Mouse (Mus musculus) hindbrain, embryonic 15.5 days (tissue): Measurements from ENCODE around the gene Paqr9. TPM values are rescaled to one million over a fixed set of nuclear protein-coding genes. Genes with fewer than 3 reads are reported as not detected.

ENCODE experiments used
- ATAC-seq: fragments of 200-750 bp; cut with Nextera tagmentation; 2 replicates; pipeline ENCODE4 v1.8.0; 2017; ENCODE audit warnings: low read depth, moderate number of reproducible peaks, moderate TSS enrichment; ENCODE audit not compliant: low FRiP score
- H3K27ac ChIP-seq: fragments of 300-500 bp; sonication (generic); replicated peaks from 2 replicates; pipeline ENCODE4 v1.5.1; 2015; ENCODE audit warnings: mild to moderate bottlenecking, inconsistent platforms
- H3K27me3 ChIP-seq: fragments of 300-500 bp; sonication (generic); 2 replicates; pipeline ENCODE4 v1.6.1; 2015; ENCODE audit warnings: control low read depth, inconsistent platforms
- H3K36me3 ChIP-seq: fragments of 300-500 bp; sonication (generic); 2 replicates; pipeline ENCODE4 v1.6.1; 2015; ENCODE audit warnings: control low read depth, inconsistent platforms
- H3K4me1 ChIP-seq: fragments of 300-500 bp; sonication (generic); replicated peaks from 2 replicates; pipeline ENCODE4 v1.6.1; 2015; ENCODE audit warnings: control low read depth, inconsistent platforms
- H3K4me2 ChIP-seq: fragments of 300-500 bp; sonication (generic); 2 replicates; pipeline ENCODE4 v1.6.1; 2015; ENCODE audit warnings: moderate library complexity, mild to moderate bottlenecking, inconsistent platforms
- H3K4me3 ChIP-seq: fragments of 300-500 bp; sonication (generic); 2 replicates; pipeline ENCODE4 v1.5.1; 2015; ENCODE audit warnings: mild to moderate bottlenecking, inconsistent platforms
- H3K9ac ChIP-seq: fragments of 300-500 bp; sonication (generic); 2 replicates; pipeline ENCODE4 v1.6.1; 2015; ENCODE audit warnings: inconsistent platforms
- H3K9me3 ChIP-seq: fragments of 300-500 bp; sonication (generic); 2 replicates; pipeline ENCODE4 v1.6.1; 2016; ENCODE audit warnings: control low read depth, inconsistent platforms
- WGBS: fragments of 180-500 bp; shearing (Covaris S2); methylation state at CpG from one replicate; pipeline ENCODE4 v1.1.7; 2015; 5-methylcytosine and 5-hydroxymethylcytosine counted together
- polyA plus RNA-seq: library from polyadenylated mRNA; unstranded; fragments of >200 nt; fragmentation: Nextera tagmentation; extraction: Ambion mirVana; gene quantifications from 2 replicates; pipeline ENCODE4 v1.2.1, GENCODE M21; 2015

Paqr9 gene
- polyA plus RNA-seq, 1 experiment from 2014 or later, result 6.8 TPM

GRCm38 (mm10) chr9:95525961-95526360 lies 33.5 kb upstream of the Paqr9 start:
- H3K4me2 ChIP-seq, result no peak overlapping the region
- no peak overlapping the region for H3K4me3 ChIP-seq
- H3K4me1 ChIP-seq, result no peaks in the 10 kb centered on the region
- WGBS, result 18% methylated on average over 2 of the region's 2 CpGs
- peak; percentile 76; the same call in 1 of the 2 replicates for ATAC-seq
- no peak overlapping the region for H3K9ac ChIP-seq
- H3K36me3 ChIP-seq, result no peaks in the 10 kb centered on the region
- no peaks in the 10 kb centered on the region for H3K27me3 ChIP-seq
- no peak overlapping the region for H3K27ac ChIP-seq
- no peaks in the 10 kb centered on the region for H3K9me3 ChIP-seq

GRCm38 (mm10) chr9:95527676-95528075 lies 31.8 kb upstream of the Paqr9 start:
- 65% methylated on average over 2 of the region's 2 CpGs for WGBS

GRCm38 (mm10) chr9:95531144-95531543 lies 28.3 kb upstream of the Paqr9 start:
- Histone ChIP-seq H3K27ac (no peak overlapping the region), H3K27me3 (no peaks in the 10 kb centered on the region), H3K9ac (no peak overlapping the region), H3K4me1 (no peaks in the 10 kb centered on the region), H3K4me3 (no peak overlapping the region), H3K36me3 (no peaks in the 10 kb centered on the region), H3K9me3 (no peaks in the 10 kb centered on the region), H3K4me2 (no peak overlapping the region)
- WGBS, result 53% methylated on average over 3 of the region's 3 CpGs
- no peak for ATAC-seq

More at GRCm38 (mm10) chr9:95527676-95528075, 31.8 kb upstream of the Paqr9 start:
- H3K36me3 ChIP-seq, result no peaks in the 10 kb centered on the region
- H3K9me3 ChIP-seq, result no peaks in the 10 kb centered on the region
- no peaks in the 10 kb centered on the region for H3K27me3 ChIP-seq
- no peaks in the 10 kb centered on the region for H3K4me1 ChIP-seq
- H3K27ac ChIP-seq, result no peak overlapping the region
- no peak overlapping the region for H3K9ac ChIP-seq
- H3K4me2 ChIP-seq, result no peak overlapping the region
- H3K4me3 ChIP-seq, result no peak overlapping the region
- no peak for ATAC-seq

GRCm38 (mm10) chr9:95533817-95534216 lies 25.6 kb upstream of the Paqr9 start:
- no peaks in the 10 kb centered on the region for H3K27me3 ChIP-seq
- no peak overlapping the region for H3K27ac ChIP-seq
- no peaks in the 10 kb centered on the region for H3K36me3 ChIP-seq
- no peak for ATAC-seq
- no peak overlapping the region for H3K4me3 ChIP-seq
- WGBS, result 45% methylated on average over 6 of the region's 6 CpGs
- no peaks in the 10 kb centered on the region for H3K4me1 ChIP-seq
- no peak overlapping the region for H3K9ac ChIP-seq
- no peaks in the 10 kb centered on the region for H3K9me3 ChIP-seq
- H3K4me2 ChIP-seq, result no peak overlapping the region

- no peak for ATAC-seq
- H3K4me1 ChIP-seq, result 0 out of 2 replicates have a peak, but pooled peaks cover 3% of the 10 kb centered on the region
- H3K9ac ChIP-seq, result no peak overlapping the region
- H3K27me3 ChIP-seq, result no peaks in the 10 kb centered on the region
- H3K9me3 ChIP-seq, result no peaks in the 10 kb centered on the region
- H3K36me3 ChIP-seq, result no peaks in the 10 kb centered on the region
- H3K4me3 ChIP-seq, result no peak overlapping the region
- 77% methylated on average over 2 of the region's 2 CpGs for WGBS
- no peak overlapping the region for H3K27ac ChIP-seq
- H3K4me2 ChIP-seq, result no peak overlapping the region
Measured at GRCm38 (mm10) chr9:95539176-95539800, 20.2 kb upstream of the Paqr9 start.

DNA sequence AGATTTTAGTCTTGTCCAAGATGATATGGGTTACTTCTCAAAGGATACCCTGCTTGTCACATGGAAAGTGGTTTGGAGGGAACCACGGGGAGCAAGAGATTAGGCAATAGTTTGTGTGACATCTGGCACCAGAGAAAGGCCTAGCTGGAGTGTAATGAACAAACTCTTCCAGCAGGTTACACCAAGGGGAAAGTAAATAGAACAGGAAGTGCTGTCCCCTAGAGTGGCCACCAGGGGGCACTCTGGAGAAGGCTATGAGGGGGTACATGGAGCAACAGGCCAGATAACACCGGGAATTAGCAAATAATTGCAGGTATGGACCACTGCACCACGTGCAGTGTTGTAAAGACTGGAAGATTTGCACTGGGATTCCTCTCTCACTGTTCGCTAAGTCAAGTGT lies 19.0 kb upstream of the Paqr9 start:
- Histone ChIP-seq H3K27me3 (no peaks in the 10 kb centered on the region), H3K36me3 (no peaks in the 10 kb centered on the region), H3K4me2 (no peak overlapping the region), H3K4me3 (no peak overlapping the region), H3K27ac (no peak overlapping the region), H3K9me3 (no peaks in the 10 kb centered on the region), H3K9ac (no peak overlapping the region), H3K4me1 (0 out of 2 replicates have a peak, but pooled peaks cover 3% of the 10 kb centered on the region)
- WGBS, result 75% methylated on average over 4 of the region's 4 CpGs
- ATAC-seq, result no peak

DNA sequence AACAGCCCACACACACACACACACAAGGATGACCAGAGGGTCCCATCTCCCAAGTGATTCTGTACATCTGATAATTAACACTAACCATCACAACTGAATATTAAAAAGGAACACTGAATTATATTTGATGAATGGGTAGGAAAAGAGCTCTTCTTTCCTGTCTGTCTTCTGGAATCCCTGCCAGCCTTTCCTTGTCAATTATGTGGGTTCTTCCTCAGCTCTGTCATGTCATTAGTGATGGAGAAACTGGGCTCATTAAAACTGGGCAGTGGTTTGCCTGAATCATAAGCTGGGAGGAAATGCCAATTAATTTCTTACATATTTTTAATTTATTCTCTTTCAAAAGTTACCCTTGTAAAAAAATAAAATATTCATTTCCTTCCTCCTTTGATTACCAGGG lies 18.2 kb upstream of the Paqr9 start:
- Histone ChIP-seq H3K4me1 (0 out of 2 replicates have a peak, but pooled peaks cover 3% of the 10 kb centered on the region), H3K27me3 (no peaks in the 10 kb centered on the region), H3K9ac (no peak overlapping the region), H3K9me3 (no peaks in the 10 kb centered on the region), H3K36me3 (no peaks in the 10 kb centered on the region), H3K4me2 (no peak overlapping the region), H3K27ac (no peak overlapping the region), H3K4me3 (no peak overlapping the region)
- no peak for ATAC-seq

DNA sequence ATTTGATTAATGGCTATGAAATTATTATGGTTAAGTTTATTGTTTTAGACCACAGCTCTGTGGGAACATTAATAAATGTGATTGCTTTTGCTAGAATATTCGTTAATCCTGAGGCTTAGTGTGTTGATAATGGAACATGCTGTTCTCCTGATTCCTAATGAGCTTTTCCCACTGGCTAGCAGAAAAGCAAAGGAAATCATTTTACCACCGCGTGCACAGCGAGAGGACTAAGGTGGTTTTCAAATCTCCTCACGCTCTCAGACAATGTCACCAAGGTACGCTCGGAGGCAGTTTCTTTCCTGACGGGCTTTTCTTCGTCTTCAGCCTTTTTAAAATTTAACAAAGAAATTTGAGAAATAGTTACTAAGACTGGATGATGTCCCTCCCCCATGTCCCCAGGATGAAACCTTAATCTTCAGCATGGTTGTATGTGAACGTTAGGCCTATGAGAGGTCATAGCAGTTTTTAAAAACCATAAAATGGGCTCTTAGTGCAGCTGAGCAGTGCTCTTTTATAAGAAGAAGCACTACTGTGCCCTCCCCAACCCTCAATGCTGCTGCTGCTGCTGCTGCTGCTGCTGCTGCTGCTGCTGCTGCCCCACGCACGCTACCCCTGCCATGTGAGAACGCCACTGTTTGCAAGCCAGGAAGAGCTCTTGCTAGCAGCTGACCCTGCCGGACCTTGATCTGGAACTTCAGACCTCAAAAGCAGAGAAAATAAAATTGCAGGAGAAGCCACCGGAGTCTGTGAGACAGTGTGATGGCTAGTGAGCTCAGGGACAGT lies 17.6 kb upstream of the Paqr9 start:
- Histone ChIP-seq H3K4me3 (no peak overlapping the region), H3K9me3 (no peaks in the 10 kb centered on the region), H3K36me3 (no peaks in the 10 kb centered on the region), H3K4me1 (0 out of 2 replicates have a peak, but pooled peaks cover 3% of the 10 kb centered on the region), H3K27ac (peak overlapping the region; percentile 29; the same call in 1 of the 2 replicates), H3K27me3 (no peaks in the 10 kb centered on the region), H3K4me2 (no peak overlapping the region), H3K9ac (no peak overlapping the region)
- WGBS, result 66% methylated on average over 15 of the region's 15 CpGs
- ATAC-seq, result no peak

GRCm38 (mm10) chr9:95542475-95542874 lies 17.0 kb upstream of the Paqr9 start:
- Histone ChIP-seq H3K27me3 (no peaks in the 10 kb centered on the region), H3K4me1 (0 out of 2 replicates have a peak, but pooled peaks cover 3% of the 10 kb centered on the region), H3K36me3 (no peaks in the 10 kb centered on the region), H3K27ac (0 out of 2 replicates have a peak overlapping the region, but pooled peaks have one; percentile 29), H3K9ac (no peak overlapping the region), H3K4me3 (no peak overlapping the region), H3K4me2 (no peak overlapping the region), H3K9me3 (no peaks in the 10 kb centered on the region)
- 73% methylated on average over 6 of the region's 6 CpGs for WGBS
- ATAC-seq, result no peak

- Histone ChIP-seq H3K4me2 (no peak overlapping the region), H3K27ac (no peak overlapping the region), H3K4me3 (no peak overlapping the region), H3K27me3 (no peaks in the 10 kb centered on the region), H3K9ac (no peak overlapping the region), H3K4me1 (0 out of 2 replicates have a peak, but pooled peaks cover 3% of the 10 kb centered on the region), H3K36me3 (no peaks in the 10 kb centered on the region), H3K9me3 (no peaks in the 10 kb centered on the region)
- ATAC-seq, result no peak
- 96% methylated on average over 4 of the region's 4 CpGs for WGBS
Measured at GRCm38 (mm10) chr9:95544598-95544997, 14.9 kb upstream of the Paqr9 start.

- no peak overlapping the region for H3K9ac ChIP-seq
- 60% methylated on average over 7 of the region's 7 CpGs for WGBS
- no peak for ATAC-seq
Measured at GRCm38 (mm10) chr9:95546679-95547078, 12.8 kb upstream of the Paqr9 start.

GRCm38 (mm10) chr9:95549626-95550411 lies 9.6 kb upstream of the Paqr9 start:
- Histone ChIP-seq H3K9me3 (no peaks in the 10 kb centered on the region), H3K27me3 (no peaks in the 10 kb centered on the region), H3K4me1 (no peaks in the 10 kb centered on the region), H3K4me3 (no peak overlapping the region), H3K36me3 (no peaks in the 10 kb centered on the region), H3K9ac (no peak overlapping the region), H3K27ac (no peak overlapping the region), H3K4me2 (no peak overlapping the region)
- no peak for ATAC-seq
- WGBS, result 59% methylated on average over 15 of the region's 15 CpGs

More at GRCm38 (mm10) chr9:95546679-95547078, 12.8 kb upstream of the Paqr9 start:
- H3K4me3 ChIP-seq, result no peak overlapping the region
- H3K4me2 ChIP-seq, result no peak overlapping the region
- H3K27me3 ChIP-seq, result no peaks in the 10 kb centered on the region
- H3K4me1 ChIP-seq, result 0 out of 2 replicates have a peak, but pooled peaks cover 3% of the 10 kb centered on the region
- H3K27ac ChIP-seq, result no peak overlapping the region
- no peaks in the 10 kb centered on the region for H3K36me3 ChIP-seq
- no peaks in the 10 kb centered on the region for H3K9me3 ChIP-seq
